Mouse (Mus musculus): ENCODE measurements around the gene Ttll10. TPM values are rescaled to one million over a fixed set of nuclear protein-coding genes. Genes with fewer than 3 reads are reported as not detected.

The Ttll10 gene
- polyA plus RNA-seq, 1 experiment from 2014 or later, result 0.12 TPM

GRCm38 (mm10) chr4:156085256-156085655, 26.0 kb upstream of the Ttll10 start:
- WGBS (ENCODE audit: insufficient replicate concordance), result 63% methylated on average over 8 of the region's 8 CpGs

DNA sequence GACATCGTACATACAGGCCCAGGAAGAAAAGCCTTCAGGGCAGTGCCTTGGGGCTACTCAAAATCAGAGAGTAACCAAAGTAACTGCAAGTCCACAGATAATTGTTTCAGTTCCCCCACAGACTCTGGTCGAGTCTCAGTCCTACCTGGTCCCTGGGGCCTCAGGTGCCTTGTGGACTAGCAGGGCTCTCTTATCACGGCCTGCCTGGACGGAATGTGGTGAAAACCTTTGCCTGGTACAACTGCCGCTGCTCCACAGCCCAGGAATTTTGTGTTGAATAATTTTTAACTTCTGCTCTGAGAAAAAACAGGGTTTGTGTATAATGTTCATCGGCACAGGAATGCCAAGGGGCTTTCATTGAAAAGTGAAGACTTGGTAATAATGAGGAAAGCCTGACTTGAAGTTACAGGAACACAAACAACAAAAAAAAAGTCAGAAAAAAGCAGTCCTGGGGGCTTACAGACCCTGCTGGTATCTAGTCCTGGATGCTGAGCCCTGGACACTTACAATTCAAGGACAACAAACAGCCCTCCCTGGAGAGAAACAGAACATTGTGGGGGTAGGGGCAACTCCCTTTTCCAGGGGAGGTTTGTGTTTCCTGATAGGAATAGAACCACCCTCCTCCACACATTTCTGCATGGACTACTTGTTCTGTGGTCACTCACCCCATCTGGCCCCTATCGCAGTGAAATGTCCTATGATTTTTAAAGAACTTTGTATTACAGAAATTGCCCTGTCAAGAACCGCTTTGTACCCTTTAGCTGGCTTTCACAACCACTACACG, 25.1 kb upstream of the Ttll10 start:
- H3K4me1 ChIP-seq (replicated peaks), result peaks cover 22% of the 10 kb centered on the region
- H3K27ac ChIP-seq, result peak overlapping the region; percentile 23; the same call in 1 of the 2 replicates
- H3K27me3 ChIP-seq, result no peaks in the 10 kb centered on the region
- DNase-seq, result no peak
- no peak overlapping the region for H3K9ac ChIP-seq
- no peak overlapping the region for H3K4me2 ChIP-seq
- ATAC-seq (ENCODE audit: low read depth), result no peak
- H3K4me3 ChIP-seq (replicated peaks), result no peak overlapping the region
- no peaks in the 10 kb centered on the region for H3K9me3 ChIP-seq (replicated peaks)
- WGBS (ENCODE audit: insufficient replicate concordance), result 60% methylated on average over 9 of the region's 9 CpGs
- H3K36me3 ChIP-seq, result no peaks in the 10 kb centered on the region

More at GRCm38 (mm10) chr4:156085256-156085655, 26.0 kb upstream of the Ttll10 start:
- Histone ChIP-seq H3K4me1 (replicated peaks) (peaks cover 22% of the 10 kb centered on the region), H3K9ac (no peak overlapping the region), H3K4me2 (no peak overlapping the region), H3K36me3 (no peaks in the 10 kb centered on the region), H3K9me3 (replicated peaks) (no peaks in the 10 kb centered on the region), H3K27ac (no peak overlapping the region), H3K4me3 (replicated peaks) (no peak overlapping the region), H3K27me3 (no peaks in the 10 kb centered on the region)
- DNase-seq (no peak), ATAC-seq (ENCODE audit: low read depth) (no peak)

- peak overlapping the region; percentile 43; the same call in 1 of the 2 replicates for H3K27ac ChIP-seq
- peaks cover 22% of the 10 kb centered on the region for H3K4me1 ChIP-seq (replicated peaks)
- no peak for DNase-seq
- H3K27me3 ChIP-seq, result peaks cover 5% of the 10 kb centered on the region
- ATAC-seq (ENCODE audit: low read depth), result no peak
- no peaks in the 10 kb centered on the region for H3K9me3 ChIP-seq (replicated peaks)
- H3K4me2 ChIP-seq, result 0 out of 2 replicates have a peak overlapping the region, but pooled peaks have one; percentile 1
- no peaks in the 10 kb centered on the region for H3K36me3 ChIP-seq
- H3K4me3 ChIP-seq (replicated peaks), result no peak overlapping the region
- no peak overlapping the region for H3K9ac ChIP-seq
- WGBS (ENCODE audit: insufficient replicate concordance), result 68% methylated on average over 5 of the region's 5 CpGs
These were observed 24.1 kb upstream of the Ttll10 start for GRCm38 (mm10) chr4:156083348-156083747.

DNA sequence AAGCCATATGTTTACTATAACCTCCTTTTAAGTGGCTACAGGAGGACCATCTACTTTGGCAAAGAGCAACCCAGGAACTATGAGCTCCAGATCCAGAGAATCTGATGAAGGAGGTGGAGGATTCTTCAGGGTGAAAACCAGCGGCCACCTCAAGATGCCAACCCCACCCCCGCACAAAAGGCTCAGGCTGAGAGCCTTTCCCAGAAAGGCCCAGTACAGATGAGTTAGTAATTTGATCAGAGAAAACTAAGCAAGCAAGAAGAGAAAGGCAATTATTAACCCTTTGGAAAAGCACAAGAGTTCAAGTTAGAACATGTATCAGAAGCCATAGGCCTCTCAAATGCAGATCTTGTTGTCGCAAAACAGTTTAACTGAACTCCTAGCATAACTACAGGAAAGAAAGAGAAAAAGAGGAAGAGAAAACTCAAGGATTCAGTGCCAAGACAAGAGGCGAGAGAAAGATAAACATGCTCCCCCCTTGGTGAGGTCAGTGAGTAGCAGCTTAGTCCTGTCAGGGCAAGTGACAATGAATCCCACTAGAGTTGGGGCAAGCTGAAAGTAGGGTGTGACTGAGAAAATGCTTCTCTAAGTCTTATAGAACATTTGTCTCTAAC, 23.5 kb upstream of the Ttll10 start:
- peaks cover 28% of the 10 kb centered on the region for H3K4me1 ChIP-seq (replicated peaks)
- H3K27ac ChIP-seq, result no peak overlapping the region
- H3K27me3 ChIP-seq, result peaks cover 11% of the 10 kb centered on the region
- H3K9me3 ChIP-seq (replicated peaks), result no peaks in the 10 kb centered on the region
- H3K9ac ChIP-seq, result no peak overlapping the region
- DNase-seq, result no peak
- H3K4me2 ChIP-seq, result no peak overlapping the region
- no peak overlapping the region for H3K4me3 ChIP-seq (replicated peaks)
- H3K36me3 ChIP-seq, result no peaks in the 10 kb centered on the region
- no peak for ATAC-seq (ENCODE audit: low read depth)
- 40% methylated on average over 4 of the region's 4 CpGs for WGBS (ENCODE audit: insufficient replicate concordance)

DNA sequence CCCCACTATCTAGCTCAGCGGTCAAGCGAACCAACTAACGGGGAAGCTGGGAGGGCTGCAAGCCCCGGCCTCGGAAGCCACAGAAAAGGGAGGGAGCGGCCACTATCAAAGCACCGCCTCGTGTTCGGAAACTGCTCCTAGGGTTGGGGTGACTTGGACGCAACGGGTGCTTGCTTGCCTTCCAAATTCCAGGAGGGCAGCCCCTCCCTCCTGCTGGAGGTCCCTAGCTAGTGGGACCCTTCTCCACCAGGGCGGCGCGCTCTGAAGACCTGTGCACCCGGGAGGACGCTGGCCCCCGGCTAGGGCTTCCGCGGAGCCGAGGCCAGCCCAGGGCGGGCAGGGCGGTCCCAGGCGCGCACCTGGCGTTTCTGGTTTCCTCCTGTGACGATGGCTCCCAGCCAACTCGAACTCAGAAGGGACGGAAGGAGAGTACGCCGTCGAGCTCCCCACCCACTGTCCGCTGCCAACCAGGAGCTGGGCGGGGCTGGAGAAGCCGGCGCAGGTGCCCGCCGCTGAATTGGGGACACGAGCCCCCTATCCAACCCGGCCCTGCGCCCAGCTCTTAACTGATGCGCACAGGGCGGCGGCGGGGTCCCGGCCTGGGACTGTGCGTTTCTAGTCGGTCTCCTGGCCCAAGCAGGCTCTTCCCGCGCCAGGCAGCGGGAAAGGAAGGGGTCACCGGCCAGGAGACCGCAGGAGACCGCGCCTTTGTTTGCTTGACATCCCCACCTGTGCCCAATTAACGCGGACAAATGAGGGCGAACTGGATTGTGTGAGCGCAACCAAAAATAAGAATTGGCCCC, 18.5 kb upstream of the Ttll10 start:
- no peak overlapping the region; the same call in 1 of the 2 replicates for H3K27ac ChIP-seq
- ATAC-seq (ENCODE audit: low read depth), result peak; percentile 64

GRCm38 (mm10) chr4:156076911-156077382, 17.7 kb upstream of the Ttll10 start:
- Histone ChIP-seq H3K27me3 (peaks cover 26% of the 10 kb centered on the region), H3K9me3 (replicated peaks) (no peaks in the 10 kb centered on the region), H3K36me3 (no peaks in the 10 kb centered on the region), H3K9ac (peak overlapping the region; percentile 54; the same call in 1 of the 2 replicates), H3K4me1 (replicated peaks) (peaks cover 14% of the 10 kb centered on the region), H3K27ac (no peak overlapping the region; the same call in 1 of the 2 replicates), H3K4me3 (replicated peaks) (peak overlapping the region; percentile 52; the same call in 1 of the 2 replicates), H3K4me2 (peak overlapping the region; percentile 73)
- 16% methylated on average over 8 of the region's 8 CpGs for WGBS (ENCODE audit: insufficient replicate concordance)
- ATAC-seq (ENCODE audit: low read depth), result no peak
- DNase-seq, result no peak

More for the DNA sequence above, 18.5 kb upstream of the Ttll10 start:
- H3K4me2 ChIP-seq, result peak overlapping the region; percentile 73
- no peaks in the 10 kb centered on the region for H3K9me3 ChIP-seq (replicated peaks)
- no peaks in the 10 kb centered on the region for H3K36me3 ChIP-seq
- DNase-seq, result peak; percentile 9
- peaks cover 26% of the 10 kb centered on the region for H3K27me3 ChIP-seq
- peaks cover 19% of the 10 kb centered on the region for H3K4me1 ChIP-seq (replicated peaks)
- peak overlapping the region; percentile 54 for H3K9ac ChIP-seq
- H3K4me3 ChIP-seq (replicated peaks), result peak overlapping the region; percentile 52
- under 1% methylated on average over 58 of the region's 58 CpGs for WGBS (ENCODE audit: insufficient replicate concordance)

- no peaks in the 10 kb centered on the region for H3K4me1 ChIP-seq (replicated peaks)
- DNase-seq (no peak), ATAC-seq (ENCODE audit: low read depth) (no peak)
- H3K27me3 ChIP-seq, result no peaks in the 10 kb centered on the region
- H3K36me3 ChIP-seq, result no peaks in the 10 kb centered on the region
- H3K9me3 ChIP-seq (replicated peaks), result no peaks in the 10 kb centered on the region
- 73% methylated on average over 2 of the region's 2 CpGs for WGBS (ENCODE audit: insufficient replicate concordance)
- H3K27ac ChIP-seq, result no peak overlapping the region
- no peak overlapping the region for H3K4me2 ChIP-seq
- no peak overlapping the region for H3K4me3 ChIP-seq (replicated peaks)
- H3K9ac ChIP-seq, result no peak overlapping the region
These were observed 11.5 kb upstream of the Ttll10 start for GRCm38 (mm10) chr4:156070716-156071115.

DNA sequence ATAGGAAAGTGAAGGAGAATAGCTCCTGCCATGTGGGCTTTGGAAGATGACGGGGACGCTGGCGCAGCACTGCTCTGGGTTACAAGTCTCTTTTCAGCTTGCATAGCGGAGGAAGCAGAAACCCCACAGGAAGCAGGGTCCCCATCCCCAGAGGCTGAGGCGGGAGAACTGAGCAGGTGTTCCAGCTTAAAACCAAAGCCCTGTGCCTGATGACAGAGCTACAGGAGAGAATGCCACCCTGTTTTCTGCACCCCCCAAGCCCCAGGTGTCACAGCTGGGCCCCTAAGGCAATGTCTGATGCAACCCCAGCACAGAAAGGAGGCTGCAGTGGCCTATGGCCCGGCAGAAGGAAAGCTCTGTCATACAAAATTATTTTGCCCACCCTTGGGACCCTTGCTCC, 11.1 kb upstream of the Ttll10 start:
- Histone ChIP-seq H3K9me3 (replicated peaks) (no peaks in the 10 kb centered on the region), H3K27ac (no peak overlapping the region), H3K27me3 (no peaks in the 10 kb centered on the region), H3K4me2 (no peak overlapping the region), H3K4me1 (replicated peaks) (no peaks in the 10 kb centered on the region), H3K36me3 (no peaks in the 10 kb centered on the region), H3K4me3 (replicated peaks) (no peak overlapping the region), H3K9ac (no peak overlapping the region)
- DNase-seq (no peak), ATAC-seq (ENCODE audit: low read depth) (no peak)
- WGBS (ENCODE audit: insufficient replicate concordance), result 46% methylated on average over 6 of the region's 6 CpGs

DNA sequence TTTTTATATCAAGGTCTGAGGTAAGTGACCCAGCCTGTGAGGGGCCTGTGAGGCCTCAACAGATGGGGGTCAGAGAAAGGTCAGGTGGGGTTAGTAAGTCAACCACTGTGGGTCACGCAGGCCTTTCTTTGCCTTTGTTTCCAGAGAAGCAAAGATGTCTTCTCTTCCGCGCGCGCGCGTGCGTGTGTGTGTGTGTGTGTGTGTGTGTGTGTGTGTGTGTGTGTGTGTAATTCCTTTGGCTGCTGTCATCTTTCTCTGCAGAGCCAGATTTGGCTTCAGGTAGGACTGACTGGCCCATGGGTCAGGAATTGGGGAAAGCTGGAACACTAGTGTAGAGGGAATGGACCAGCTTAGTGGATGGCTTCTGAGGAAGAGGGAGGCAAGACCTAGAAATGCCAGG, 10.5 kb upstream of the Ttll10 start:
- WGBS (ENCODE audit: insufficient replicate concordance), result 92% methylated on average over 8 of the region's 8 CpGs
- no peaks in the 10 kb centered on the region for H3K9me3 ChIP-seq (replicated peaks)
- DNase-seq, result no peak
- H3K36me3 ChIP-seq, result no peaks in the 10 kb centered on the region
- no peaks in the 10 kb centered on the region for H3K27me3 ChIP-seq
- no peak for ATAC-seq (ENCODE audit: low read depth)
- no peak overlapping the region for H3K4me2 ChIP-seq
- H3K4me1 ChIP-seq (replicated peaks), result no peaks in the 10 kb centered on the region
- H3K27ac ChIP-seq, result no peak overlapping the region
- no peak overlapping the region for H3K9ac ChIP-seq
- H3K4me3 ChIP-seq (replicated peaks), result no peak overlapping the region

DNA sequence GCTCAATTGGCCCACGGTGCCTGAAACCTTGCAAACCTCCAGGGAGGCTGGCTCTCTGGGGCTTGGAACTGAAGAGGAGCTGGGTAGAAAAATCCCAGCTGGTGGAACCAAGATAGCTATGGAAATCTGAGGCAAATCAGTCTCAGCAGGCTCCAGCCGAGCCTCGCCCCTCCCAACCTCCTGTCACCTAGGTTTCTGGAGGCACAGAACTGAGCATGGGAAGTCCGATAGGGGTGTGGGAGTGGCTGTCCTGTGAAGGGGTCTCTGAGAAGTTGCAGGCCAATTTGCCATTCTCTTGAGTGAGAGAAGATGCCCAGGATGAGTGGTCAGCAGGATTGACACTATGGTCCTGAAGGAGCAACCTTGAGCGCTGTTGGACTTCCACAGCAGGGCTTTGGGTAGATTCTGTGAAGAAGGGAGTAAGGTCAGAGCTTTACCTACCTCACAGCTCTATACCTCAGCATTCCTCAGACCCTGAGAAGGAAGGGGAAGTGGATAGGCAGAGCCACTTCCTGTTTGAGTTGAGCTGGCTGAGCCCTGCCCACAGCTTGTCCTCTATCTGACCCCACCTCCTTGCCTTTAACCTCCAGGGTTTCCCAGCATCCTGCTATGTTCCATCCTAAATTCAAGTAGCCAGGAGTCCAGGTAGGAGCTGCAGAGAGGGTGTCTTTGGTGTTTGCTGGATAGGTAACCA, 8.2 kb upstream of the Ttll10 start:
- 32% methylated on average over 5 of the region's 5 CpGs for WGBS (ENCODE audit: insufficient replicate concordance)
- DNase-seq, result no peak
- Histone ChIP-seq H3K27me3 (no peaks in the 10 kb centered on the region), H3K9me3 (replicated peaks) (no peaks in the 10 kb centered on the region), H3K27ac (no peak overlapping the region), H3K4me1 (replicated peaks) (no peaks in the 10 kb centered on the region), H3K4me2 (no peak overlapping the region), H3K4me3 (replicated peaks) (no peak overlapping the region), H3K9ac (no peak overlapping the region), H3K36me3 (no peaks in the 10 kb centered on the region)
- ATAC-seq (ENCODE audit: low read depth), result no peak

All from liver, embryonic 13.5 days (tissue).